Mouse (Mus musculus): Measurements from ENCODE around the gene Cox5b. TPM values are rescaled to one million over a fixed set of nuclear protein-coding genes. Genes with fewer than 3 reads are reported as not detected.
"Not testable (repeated sequence)": the region's sequence is repeated elsewhere in the genome, so short reads cannot be mapped to it uniquely, and the experiment has no call there.

Gene Cox5b
- total RNA-seq (2017) = 276 to 385 TPM (median 284 TPM) in 3 replicates

DNA sequence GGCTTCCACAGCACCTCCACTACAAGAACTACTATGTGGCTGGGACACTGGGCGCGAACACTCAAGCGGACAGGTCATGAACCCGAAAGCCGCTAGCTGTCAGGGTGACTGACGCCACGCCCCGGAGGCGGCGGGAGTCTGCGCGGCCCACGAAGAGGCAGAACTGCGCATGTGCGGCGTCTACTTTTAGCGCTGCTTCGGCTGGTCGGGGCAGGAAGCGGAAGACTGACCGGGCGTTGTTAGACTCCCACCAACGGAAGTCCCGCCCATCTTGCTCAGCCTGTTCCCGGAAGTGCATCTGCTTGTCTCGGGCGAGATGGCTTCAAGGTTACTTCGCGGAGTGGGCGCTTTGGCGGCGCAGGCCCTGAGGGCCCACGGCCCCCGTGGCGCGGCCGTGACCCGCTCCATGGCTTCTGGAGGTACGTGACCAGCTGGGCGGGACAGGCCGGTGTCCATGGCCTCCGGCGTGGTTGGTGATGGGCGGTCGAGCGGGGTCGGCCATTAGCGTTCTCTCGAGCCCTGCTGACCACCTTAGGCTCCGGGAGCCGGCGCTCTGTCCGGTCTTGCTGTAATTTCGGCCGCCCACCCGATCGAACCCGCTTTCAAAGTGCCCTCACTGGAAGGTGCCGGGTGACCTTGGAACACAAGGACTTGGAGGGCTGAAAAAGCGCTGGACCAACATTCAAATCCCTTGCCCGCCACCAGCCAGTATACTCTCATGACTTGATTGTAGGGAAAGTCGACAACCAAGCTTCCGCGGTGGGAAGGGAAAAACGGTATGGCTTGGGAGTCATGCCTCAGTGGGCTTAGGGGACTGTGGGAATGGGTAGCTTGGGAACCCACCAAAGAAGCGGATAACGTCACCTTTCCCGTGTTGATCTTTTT, at the start of gene Cox5b:
Gene Cox5b, plus strand, starts transcription at position 179 of the 885 bp plus-strand sequence.
- ATAC-seq (replicated peaks; ENCODE audit: insufficient number of reproducible peaks, low FRiP score, low TSS enrichment, poor library complexity, severe bottlenecking) = peak; percentile 98

- ATAC-seq (replicated peaks; ENCODE audit: insufficient number of reproducible peaks, low FRiP score, low TSS enrichment, poor library complexity, severe bottlenecking) = no peak
Observed at GRCm38 (mm10) chr1:36643957-36644614, 47.2 kb upstream of the Cox5b start.

DNA sequence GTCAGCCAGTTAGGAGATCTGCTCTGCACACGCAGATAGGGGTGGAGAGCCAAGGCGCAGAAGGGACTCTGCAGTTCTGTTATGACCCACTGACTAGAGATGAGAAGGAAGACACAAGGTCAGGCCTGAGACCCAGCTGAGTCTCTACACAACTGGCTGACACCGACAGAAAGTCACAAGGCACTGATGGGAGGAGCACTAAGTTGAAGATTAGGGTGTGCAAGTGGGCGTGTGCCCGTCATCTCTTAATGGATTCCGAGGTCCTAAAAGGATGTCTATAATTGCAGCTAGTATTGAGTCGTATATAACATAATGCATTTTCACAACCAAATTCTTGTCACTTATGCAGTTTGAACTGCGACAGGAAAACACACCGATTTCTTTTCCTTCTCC, 46.6 kb upstream of the Cox5b start:
- ATAC-seq (replicated peaks; ENCODE audit: insufficient number of reproducible peaks, low FRiP score, low TSS enrichment, poor library complexity, severe bottlenecking) = no peak

- no peak for ATAC-seq (replicated peaks; ENCODE audit: insufficient number of reproducible peaks, low FRiP score, low TSS enrichment, poor library complexity, severe bottlenecking)
Observed at GRCm38 (mm10) chr1:36646285-36646684, 45.0 kb upstream of the Cox5b start.

DNA sequence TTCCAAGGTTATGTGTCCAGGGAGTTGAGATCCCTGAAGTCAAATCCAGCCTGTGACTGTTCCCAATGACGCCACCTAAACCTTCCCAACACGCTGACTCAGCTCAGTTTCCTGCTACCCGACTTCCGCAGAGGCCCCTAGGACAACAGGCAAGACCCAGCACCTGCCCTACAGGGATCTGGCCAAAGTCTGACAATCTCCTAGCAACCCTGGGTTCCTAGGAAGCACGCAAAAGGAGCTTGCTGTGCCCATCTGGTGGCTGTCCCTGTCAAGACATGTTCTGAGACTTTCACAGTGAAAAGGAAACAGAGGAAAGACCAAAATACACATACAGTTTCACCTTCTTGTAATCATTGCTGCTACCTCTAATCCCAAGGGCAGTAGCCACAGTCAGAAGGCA, 43.6 kb upstream of the Cox5b start:
- no peak for ATAC-seq (replicated peaks; ENCODE audit: insufficient number of reproducible peaks, low FRiP score, low TSS enrichment, poor library complexity, severe bottlenecking)

GRCm38 (mm10) chr1:36655039-36655438, 36.2 kb upstream of the Cox5b start:
- ATAC-seq (replicated peaks; ENCODE audit: insufficient number of reproducible peaks, low FRiP score, low TSS enrichment, poor library complexity, severe bottlenecking) = no peak

GRCm38 (mm10) chr1:36656233-36656632, 35.0 kb upstream of the Cox5b start:
- no peak for ATAC-seq (replicated peaks; ENCODE audit: insufficient number of reproducible peaks, low FRiP score, low TSS enrichment, poor library complexity, severe bottlenecking)

GRCm38 (mm10) chr1:36657658-36658415, 33.4 kb upstream of the Cox5b start:
- no peak for ATAC-seq (replicated peaks; ENCODE audit: insufficient number of reproducible peaks, low FRiP score, low TSS enrichment, poor library complexity, severe bottlenecking)

GRCm38 (mm10) chr1:36658621-36659399, 32.4 kb upstream of the Cox5b start:
- ATAC-seq (replicated peaks; ENCODE audit: insufficient number of reproducible peaks, low FRiP score, low TSS enrichment, poor library complexity, severe bottlenecking) = no peak

GRCm38 (mm10) chr1:36664457-36664856, 26.8 kb upstream of the Cox5b start:
- ATAC-seq (replicated peaks; ENCODE audit: insufficient number of reproducible peaks, low FRiP score, low TSS enrichment, poor library complexity, severe bottlenecking) = no peak

GRCm38 (mm10) chr1:36665165-36665723, 26.0 kb upstream of the Cox5b start:
- ATAC-seq (replicated peaks; ENCODE audit: insufficient number of reproducible peaks, low FRiP score, low TSS enrichment, poor library complexity, severe bottlenecking) = no peak

- ATAC-seq (replicated peaks; ENCODE audit: insufficient number of reproducible peaks, low FRiP score, low TSS enrichment, poor library complexity, severe bottlenecking) = no peak
Observed at GRCm38 (mm10) chr1:36665934-36666333, 25.3 kb upstream of the Cox5b start.

- ATAC-seq (replicated peaks; ENCODE audit: insufficient number of reproducible peaks, low FRiP score, low TSS enrichment, poor library complexity, severe bottlenecking) = not testable (repeated sequence)
Observed at GRCm38 (mm10) chr1:36668007-36668406, 23.2 kb upstream of the Cox5b start.

- ATAC-seq (replicated peaks; ENCODE audit: insufficient number of reproducible peaks, low FRiP score, low TSS enrichment, poor library complexity, severe bottlenecking) = no peak
Observed at GRCm38 (mm10) chr1:36670256-36670655, 21.0 kb upstream of the Cox5b start.

- no peak for ATAC-seq (replicated peaks; ENCODE audit: insufficient number of reproducible peaks, low FRiP score, low TSS enrichment, poor library complexity, severe bottlenecking)
Observed at GRCm38 (mm10) chr1:36671260-36671659, 20.0 kb upstream of the Cox5b start.

DNA sequence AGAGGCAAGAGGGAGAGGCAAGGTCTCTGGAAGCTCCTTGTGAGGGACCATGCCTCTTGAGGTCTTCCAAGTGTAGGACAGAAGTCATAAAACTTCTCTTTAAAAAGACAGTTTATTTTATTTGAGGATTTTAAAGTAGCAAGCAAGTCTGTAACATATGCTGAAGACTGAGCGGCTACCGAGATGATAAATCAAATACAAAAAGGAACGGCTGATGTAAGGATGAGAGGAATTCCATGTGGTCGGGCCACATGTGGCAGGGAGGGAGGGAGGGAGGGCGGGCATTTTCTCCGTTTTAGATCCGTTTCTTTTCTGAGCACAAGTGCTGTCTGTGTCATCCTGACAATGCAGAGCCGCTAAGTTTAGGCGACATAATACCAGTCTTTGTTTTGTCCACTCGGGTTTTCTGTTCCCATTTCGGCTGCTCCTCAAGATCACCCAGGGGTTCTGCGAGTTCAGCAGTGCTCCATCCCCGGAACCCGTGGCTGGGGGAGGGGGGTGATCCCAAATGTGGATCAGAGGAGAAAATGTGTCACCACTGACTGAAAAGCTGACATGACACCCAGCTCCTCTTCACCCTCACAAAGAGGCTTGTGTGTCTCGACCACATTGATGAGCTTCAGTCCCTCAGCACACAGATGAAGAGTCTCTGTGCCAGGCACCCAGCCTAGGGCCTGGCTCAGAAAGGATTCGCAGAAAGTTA, 18.4 kb upstream of the Cox5b start:
- ATAC-seq (replicated peaks; ENCODE audit: insufficient number of reproducible peaks, low FRiP score, low TSS enrichment, poor library complexity, severe bottlenecking) = no peak

GRCm38 (mm10) chr1:36674936-36675335, 16.3 kb upstream of the Cox5b start:
- ATAC-seq (replicated peaks; ENCODE audit: insufficient number of reproducible peaks, low FRiP score, low TSS enrichment, poor library complexity, severe bottlenecking) = no peak

DNA sequence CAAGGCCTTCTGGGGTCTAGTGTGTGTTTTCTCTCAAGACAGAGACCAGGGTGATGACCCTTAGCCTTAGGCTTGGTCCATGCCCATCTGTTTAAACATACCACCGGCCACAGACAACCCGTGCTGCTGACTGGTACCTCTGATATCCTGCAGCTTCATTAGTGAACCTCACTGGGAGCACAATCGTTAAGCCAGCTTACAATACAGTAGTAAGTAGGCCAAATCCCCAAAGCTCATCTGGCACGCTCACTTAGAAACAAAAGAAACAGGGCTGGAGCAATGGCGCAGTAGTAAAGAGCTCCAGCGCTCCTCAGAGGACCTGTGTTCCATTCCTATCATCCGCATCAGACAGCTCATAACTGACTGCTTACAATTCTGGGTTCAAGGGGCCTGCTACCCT, 10.4 kb upstream of the Cox5b start:
- no peak for ATAC-seq (replicated peaks; ENCODE audit: insufficient number of reproducible peaks, low FRiP score, low TSS enrichment, poor library complexity, severe bottlenecking)

Measured in monocyte, adult 5-6 weeks (primary cell).